ENCODE assay signal across 12 mouse cellular contexts in genomic region chr1:129826927-129827326, GRCm38 (mm10).
A peak's percentile ranks its signal among the peaks of the same experiment; 100 is the strongest.
DNase-seq lines count a peak whose midpoint lies in the region; ATAC-seq and TF ChIP-seq lines count a peak whose summit lies in the region.
"Had no signal": no experiment of that assay in that cellular context is flagged by ENCODE, and none has a peak within 500 bp of the region (broad histone marks: within the 10 kb centered on the region; RNA-seq: fewer than 3 reads in every experiment).

No protein-coding gene starts in this region.

- WGBS in kidney, adult 2 months, result 73% methylated on average over 4 of the region's 4 CpGs

- DNase-seq in CD4-positive, CD25-positive, alpha-beta regulatory T cell, adult 2 months (ENCODE audit: low read depth, low spot score), result peak; percentile 3
- peak; percentile 8 for DNase-seq in kidney, adult 2 months
- no peak for DNase-seq in kidney, postnatal 14 days
- peak; percentile 55 for DNase-seq in MEL (ENCODE audit: low read depth, low spot score)
- DNase-seq in frontal cortex, postnatal 14 days (ENCODE audit: low spot score in 2 of 2), result no peak
- DNase-seq: cerebellum, adult 9-10 months; lung, postnatal 4 days had no signal

- no peak overlapping the region for H3K4me3 ChIP-seq in kidney, adult 2 months (ENCODE audit: insufficient read depth, low read depth, low read length)
- H3K4me3 ChIP-seq in MEL (ENCODE audit: control insufficient read depth in 1 of 2, insufficient read depth in 1 of 2, low read depth in 2 of 2, low read length in 2 of 2), result no peak overlapping the region
- H3K4me3 ChIP-seq: hindbrain, embryonic 13.5 days had no signal

- no peaks in the 10 kb centered on the region for H3K27me3 ChIP-seq in kidney, adult 2 months (replicated peaks; ENCODE audit: control insufficient read depth, insufficient read depth, low read length)
- no peaks in the 10 kb centered on the region for H3K27me3 ChIP-seq in MEL (ENCODE audit: control insufficient read depth in 1 of 2, insufficient read depth in 2 of 2, low read length in 2 of 2)
- H3K27me3 ChIP-seq: hindbrain, embryonic 13.5 days had no signal

- no peaks in the 10 kb centered on the region for H3K4me1 ChIP-seq in kidney, adult 2 months (ENCODE audit: control insufficient read depth, insufficient read depth, low read length)
- H3K4me1 ChIP-seq in MEL (ENCODE audit: control insufficient read depth in 1 of 2, insufficient read depth in 2 of 2, low read length in 2 of 2), result no peaks in the 10 kb centered on the region
- H3K4me1 ChIP-seq: hindbrain, embryonic 13.5 days had no signal

- H3K9me3 ChIP-seq in MEL (replicated peaks; ENCODE audit: insufficient read depth, low read length), result no peaks in the 10 kb centered on the region
- H3K9me3 ChIP-seq: hindbrain, embryonic 13.5 days had no signal

- no peak for TF ChIP-seq POLR2A in kidney, adult 2 months (IDR thresholded peaks at IDR 0.05; ENCODE audit: low read depth, low read length)
- TF ChIP-seq POLR2A in MEL (IDR thresholded peaks at IDR 0.05; ENCODE audit: control insufficient read depth in 1 of 2, insufficient read depth in 1 of 2, low read depth in 1 of 2, low read length in 2 of 2, poor library complexity in 1 of 2), result no peak

- TF ChIP-seq EP300 in MEL (IDR thresholded peaks at IDR 0.05; ENCODE audit: low read depth in 1 of 2, low read length in 2 of 2), result no peak

- TF ChIP-seq CTCF in kidney, adult 2 months (conservative IDR thresholded peaks at IDR 0.05; ENCODE audit: insufficient read depth, insufficient read length, low read depth, low read length), result no peak
- peak; percentile 1 to 63 (median 30); a peak in 3 of 6 replicates for TF ChIP-seq CTCF in MEL (IDR thresholded peaks at IDR 0.05 in 2 of 3, conservative IDR thresholded peaks at IDR 0.05 in 1 of 3; ENCODE audit: control insufficient read depth in 1 of 3, insufficient read depth in 1 of 3, low read depth in 2 of 3, low read length in 3 of 3, poor library complexity in 1 of 3, severe bottlenecking in 1 of 3)

- ATAC-seq in CD4-positive, CD25-positive, alpha-beta regulatory T cell, adult 4 months, result no peak
- peak; percentile 68 for ATAC-seq in granulocyte monocyte progenitor cell, adult 5-6 weeks (replicated peaks; ENCODE audit: poor library complexity, severe bottlenecking)
- ATAC-seq in activated CD4-positive, CD25-positive, alpha-beta regulatory T cell, adult 4 months, result no peak

- H3K79me2 ChIP-seq in MEL (ENCODE audit: control insufficient read depth, insufficient read depth, low read length, poor library complexity), result no peaks in the 10 kb centered on the region

- H3K27ac ChIP-seq in kidney, adult 2 months (ENCODE audit: insufficient read depth, low read depth, low read length), result no peak overlapping the region
- H3K27ac ChIP-seq in MEL (ENCODE audit: control insufficient read depth, low read depth, low read length), result no peak overlapping the region
- H3K27ac ChIP-seq: hindbrain, embryonic 13.5 days; stomach, postnatal 0 days had no signal

- H3K36me3 ChIP-seq in kidney, adult 2 months (ENCODE audit: control insufficient read depth, insufficient read depth, low read length), result no peaks in the 10 kb centered on the region
- no peaks in the 10 kb centered on the region for H3K36me3 ChIP-seq in MEL (ENCODE audit: control insufficient read depth in 1 of 2, insufficient read depth in 2 of 2, low read length in 2 of 2)
- H3K36me3 ChIP-seq: hindbrain, embryonic 13.5 days had no signal

- no peak overlapping the region for H3K9ac ChIP-seq in MEL (ENCODE audit: control insufficient read depth, low read depth, low read length, poor library complexity, severe bottlenecking)
- H3K9ac ChIP-seq: hindbrain, embryonic 13.5 days had no signal

- peak; percentile 76 for TF ChIP-seq RAD21 in MEL (IDR thresholded peaks at IDR 0.05; ENCODE audit: low read depth, low read length)

TF ChIP-seq in MEL, 35 proteins besides CTCF, POLR2A, EP300 and RAD21:
- TF ChIP-seq ETS1 (IDR thresholded peaks at IDR 0.05; ENCODE audit: low read depth, low read length) (no peak), CHD2 (IDR thresholded peaks at IDR 0.05; ENCODE audit: low read length) (no peak), E2F4 (IDR thresholded peaks at IDR 0.05; ENCODE audit: borderline replicate concordance, low read depth, low read length) (no peak), SMC3 (IDR thresholded peaks at IDR 0.05; ENCODE audit: low read depth, low read length) (peak; percentile 79), RCOR1 (IDR thresholded peaks at IDR 0.05; ENCODE audit: low read depth, low read length) (no peak), MYB (IDR thresholded peaks at IDR 0.05; ENCODE audit: low read depth, low read length) (no peak), BHLHE40 (IDR thresholded peaks at IDR 0.05; ENCODE audit: borderline replicate concordance, low read depth, low read length) (no peak), ELF1 (IDR thresholded peaks at IDR 0.05; ENCODE audit: low read depth, low read length) (no peak), ZKSCAN1 (IDR thresholded peaks at IDR 0.05; ENCODE audit: low read depth, low read length) (no peak), MAFK (IDR thresholded peaks at IDR 0.05; ENCODE audit: borderline replicate concordance, low read depth, low read length) (no peak), NRF1 (IDR thresholded peaks at IDR 0.05; ENCODE audit: insufficient read depth, low read depth, low read length, poor library complexity, severe bottlenecking) (no peak), POLR2AphosphoS5 (IDR thresholded peaks at IDR 0.05; ENCODE audit: borderline replicate concordance, low read depth, low read length) (no peak), ZNF384 (IDR thresholded peaks at IDR 0.05; ENCODE audit: low read depth, low read length) (peak; percentile 50; the same call in 1 of the 2 replicates), MAZ (IDR thresholded peaks at IDR 0.05; ENCODE audit: low read depth, low read length) (no peak), GATA1 (IDR thresholded peaks at IDR 0.05; ENCODE audit: low read depth, low read length) (no peak), SIN3A (IDR thresholded peaks at IDR 0.05; ENCODE audit: low read length) (no peak), POLR2AphosphoS2 (IDR thresholded peaks at IDR 0.05; ENCODE audit: low read length) (no peak), HCFC1 (IDR thresholded peaks at IDR 0.05; ENCODE audit: low read depth, low read length) (no peak), MEF2A (IDR thresholded peaks at IDR 0.05; ENCODE audit: extremely low read depth, insufficient replicate concordance, low read depth, low read length, poor library complexity, severe bottlenecking) (no peak), MYC (IDR thresholded peaks at IDR 0.05; ENCODE audit: low read depth, low read length) (no peak), ZC3H11A (IDR thresholded peaks at IDR 0.05; ENCODE audit: low read depth, low read length) (peak; percentile 66), CHD1 (IDR thresholded peaks at IDR 0.05; ENCODE audit: low read depth, low read length) (no peak)

Comparison
In these comparisons a context has a peak if more than half of its experiments do, and no peak if none do; other contexts are left out.
1. DNase-seq: peak in CD4-positive, CD25-positive, alpha-beta regulatory T cell, adult 2 months (single experiment), kidney, adult 2 months (single experiment) and MEL (single experiment); none in kidney, postnatal 14 days (single experiment) and frontal cortex, postnatal 14 days (0 of 2).